Mouse (Mus musculus): ENCODE data around the gene Mslnl.
"Not testable (repeated sequence)": the region's sequence is repeated elsewhere in the genome, so short reads cannot be mapped to it uniquely, and the experiment has no call there.

Gene Mslnl

GRCm38 (mm10) chr17:25735745-25736144 lies at the start of gene Mslnl:
Mslnl (plus strand) TSS chr17:25736042.
- DNase-seq (ENCODE audit: low spot score) = no peak

GRCm38 (mm10) chr17:25686323-25686722 lies 49.5 kb upstream of the Mslnl start:
- DNase-seq (ENCODE audit: low spot score) = no peak

GRCm38 (mm10) chr17:25688922-25689321 lies 46.9 kb upstream of the Mslnl start:
- DNase-seq (ENCODE audit: low spot score) = no peak

GRCm38 (mm10) chr17:25696263-25696662 lies 39.6 kb upstream of the Mslnl start:
- DNase-seq (ENCODE audit: low spot score) = no peak

- no peak for DNase-seq (ENCODE audit: low spot score)
Measured at GRCm38 (mm10) chr17:25698446-25698845, 37.4 kb upstream of the Mslnl start.

- DNase-seq (ENCODE audit: low spot score) = no peak
Measured at GRCm38 (mm10) chr17:25700863-25701496, 34.9 kb upstream of the Mslnl start.

GRCm38 (mm10) chr17:25709994-25710393 lies 25.8 kb upstream of the Mslnl start:
- DNase-seq (ENCODE audit: low spot score) = no peak

- DNase-seq (ENCODE audit: low spot score) = no peak
Measured at GRCm38 (mm10) chr17:25711136-25711535, 24.7 kb upstream of the Mslnl start.

- DNase-seq (ENCODE audit: low spot score) = no peak
Measured at GRCm38 (mm10) chr17:25715627-25716026, 20.2 kb upstream of the Mslnl start.

GRCm38 (mm10) chr17:25716130-25716529 lies 19.7 kb upstream of the Mslnl start:
- no peak for DNase-seq (ENCODE audit: low spot score)

- no peak for DNase-seq (ENCODE audit: low spot score)
Measured at GRCm38 (mm10) chr17:25716711-25717637, 18.9 kb upstream of the Mslnl start, which contains the start of gene Gng13. Gng13 (plus strand) TSS chr17:25717171.

GRCm38 (mm10) chr17:25717691-25718090 lies 18.2 kb upstream of the Mslnl start:
- no peak for DNase-seq (ENCODE audit: low spot score)

GRCm38 (mm10) chr17:25721476-25721875 lies 14.4 kb upstream of the Mslnl start:
- DNase-seq (ENCODE audit: low spot score) = no peak

GRCm38 (mm10) chr17:25723470-25723869 lies 12.4 kb upstream of the Mslnl start:
- DNase-seq (ENCODE audit: low spot score) = no peak

- DNase-seq (ENCODE audit: low spot score) = no peak
Measured at GRCm38 (mm10) chr17:25723919-25724318, 11.9 kb upstream of the Mslnl start.

GRCm38 (mm10) chr17:25725264-25725663 lies 10.6 kb upstream of the Mslnl start:
- DNase-seq (ENCODE audit: low spot score) = no peak

- peak; percentile 96 for DNase-seq (ENCODE audit: low spot score)
Measured at GRCm38 (mm10) chr17:25727265-25728008, 8.4 kb upstream of the Mslnl start, which contains the start of the genes Chtf18 and Rpusd1. Chtf18 (minus strand) TSS chr17:25727419. Rpusd1 (plus strand) TSS chr17:25727670.

GRCm38 (mm10) chr17:25728009-25728270 lies 7.9 kb upstream of the Mslnl start:
- DNase-seq (ENCODE audit: low spot score) = no peak

- DNase-seq (ENCODE audit: low spot score) = peak; percentile 60
Measured at GRCm38 (mm10) chr17:25732082-25732481, 3.8 kb upstream of the Mslnl start.

GRCm38 (mm10) chr17:25735246-25735645 lies 596 bp upstream of the Mslnl start:
- DNase-seq (ENCODE audit: low spot score) = no peak

- no peak for DNase-seq (ENCODE audit: low spot score)
Measured at GRCm38 (mm10) chr17:25738861-25739260, 3.0 kb downstream of the Mslnl start.

GRCm38 (mm10) chr17:25741471-25741870 lies 5.6 kb downstream of the Mslnl start:
- not testable (repeated sequence) for DNase-seq (ENCODE audit: low spot score)

GRCm38 (mm10) chr17:25743831-25744230 lies 8.0 kb downstream of the Mslnl start:
- DNase-seq (ENCODE audit: low spot score) = no peak
